Mouse (Mus musculus) cerebellum, adult 11-12 months (tissue): ENCODE data around the gene Gm5157.
"Not testable (repeated sequence)": the region's sequence is repeated elsewhere in the genome, so short reads cannot be mapped to it uniquely, and the experiment has no call there.

Source experiments
- DNase-seq: peaks from one replicate; pipeline ENCODE4 v3.0.0; 2022

The Gm5157 gene

DNA sequence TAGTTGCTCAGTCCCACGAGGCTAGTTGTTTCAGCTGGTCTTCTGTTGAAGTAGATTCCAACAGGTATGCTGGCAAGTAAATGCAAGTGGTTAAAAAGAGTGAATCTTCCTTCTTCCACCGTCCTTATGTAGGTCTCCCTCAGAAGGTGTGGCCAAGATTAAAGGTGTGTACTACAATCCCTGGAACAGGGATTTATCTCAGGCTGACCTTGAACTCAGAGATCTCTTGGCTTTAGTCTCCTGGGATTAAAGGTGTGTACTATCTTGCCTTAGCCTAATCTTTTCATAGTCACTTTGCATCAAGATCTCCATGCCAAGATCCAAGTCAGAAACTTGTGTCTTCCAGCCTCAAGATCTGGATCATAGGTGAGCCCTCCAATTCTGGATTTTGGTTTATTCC, at the start of gene Gm5157:
Gene Gm5157 (minus strand): TSS at position 101 of the 400 bp plus-strand sequence.
- not testable (repeated sequence) for DNase-seq

DNA sequence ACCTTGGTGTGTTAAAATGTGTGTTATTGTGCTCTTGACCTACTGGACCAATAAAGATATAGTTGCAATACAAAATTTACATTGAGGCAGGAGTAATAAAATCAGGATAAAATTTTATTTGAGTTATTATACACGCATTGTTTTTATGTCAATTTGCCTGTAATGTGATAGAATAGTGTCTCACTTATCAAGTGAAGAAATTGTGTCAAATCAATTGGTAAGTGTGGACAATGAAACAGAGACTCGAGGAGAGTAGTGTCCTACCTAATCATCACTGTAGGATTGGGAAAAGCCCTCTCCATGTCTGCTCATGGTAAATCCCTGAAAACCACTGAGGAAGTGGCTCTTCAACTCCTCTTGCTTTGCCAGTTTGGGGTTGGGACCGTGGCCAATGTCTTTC, 28.3 kb downstream of the Gm5157 start, which contains the start of gene Vmn1r123:
Gene Vmn1r123 (plus strand): TSS at position 301 of the 400 bp plus-strand sequence.
- not testable (repeated sequence) for DNase-seq
